Mouse (Mus musculus) olfactory bulb, adult 2 months (tissue): Measurements from ENCODE around the gene Ceacam20.

Experiments
- CTCF ChIP-seq: fragments of 200-500 bp; IDR thresholded peaks from 2 replicates; pipeline ENCODE4 v1.5.1; 2012; ENCODE audit warnings: low read depth, mild to moderate bottlenecking, low read length, moderate library complexity; ENCODE audit not compliant: insufficient read depth
- POLR2A ChIP-seq: fragments of 200-500 bp; IDR thresholded peaks from 2 replicates; pipeline ENCODE4 v1.6.1; 2012; ENCODE audit warnings: mild to moderate bottlenecking, low read depth, low read length, moderate library complexity; ENCODE audit not compliant: insufficient read depth

DNA sequence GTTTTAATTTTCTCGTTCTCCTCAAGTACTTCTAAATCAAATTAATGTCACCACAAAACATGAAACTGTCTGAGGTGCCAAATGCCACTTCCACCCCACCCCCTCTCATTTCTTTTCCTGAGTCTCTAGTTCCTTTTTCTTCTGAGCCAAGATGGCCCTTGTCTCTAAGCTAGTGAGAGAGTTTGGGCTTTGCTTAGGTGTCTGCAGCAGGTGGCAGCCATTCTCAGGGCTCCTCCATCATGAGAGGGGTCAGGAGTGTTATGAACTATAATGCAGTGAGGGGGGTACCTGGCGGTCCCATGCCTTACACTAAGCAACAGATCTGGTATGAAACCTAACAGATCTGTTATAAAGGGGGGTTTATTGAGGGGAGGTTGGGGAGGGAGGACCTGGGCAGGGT, 41.9 kb upstream of the Ceacam20 start:
- TF ChIP-seq CTCF: no peak
- TF ChIP-seq POLR2A: no peak
